Mouse (Mus musculus): ENCODE data around the gene Trmt112.

The Trmt112 gene

DNA sequence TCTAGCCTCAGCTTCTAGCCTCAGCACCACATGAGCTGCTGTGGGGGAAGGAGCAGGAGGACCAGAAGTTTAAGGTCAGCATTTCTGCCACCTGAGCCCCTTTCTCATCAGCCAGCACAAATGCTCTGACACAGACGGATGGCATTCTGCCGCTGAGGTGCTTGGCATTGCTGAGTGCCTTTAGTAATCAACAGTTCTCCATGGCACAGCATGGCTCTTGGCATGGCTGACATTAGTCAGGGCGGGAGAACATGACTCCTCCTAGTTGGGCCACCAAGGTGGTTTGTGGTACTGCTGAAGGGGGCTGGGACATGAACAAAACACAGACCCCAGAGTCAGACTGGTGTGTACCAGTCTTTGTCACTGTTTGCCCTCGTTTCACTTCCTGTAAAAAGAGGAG lies 38.7 kb downstream of the Trmt112 start:
- no peak for DNase-seq (ENCODE audit: low spot score in 2 of 2)

DNA sequence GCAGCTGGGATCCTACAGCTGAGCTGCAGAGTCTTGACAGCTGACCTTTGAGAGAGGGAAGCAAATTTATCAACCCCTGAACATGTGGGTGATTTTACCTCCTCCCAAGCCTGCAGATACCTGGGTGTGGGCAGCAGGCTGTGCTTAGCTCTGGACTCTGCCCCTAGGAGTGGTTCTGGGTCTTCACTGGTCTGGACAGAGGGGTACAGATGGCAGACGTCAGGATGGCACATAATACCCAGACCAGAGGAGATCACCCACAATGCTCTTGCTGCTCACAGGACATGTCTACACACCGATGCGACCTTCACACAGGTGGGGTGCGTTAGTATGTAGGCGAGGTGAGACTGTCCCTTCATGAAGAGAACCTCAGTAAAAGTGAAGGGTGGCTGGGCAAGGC lies 40.0 kb downstream of the Trmt112 start:
- DNase-seq (ENCODE audit: low spot score in 2 of 2): no peak

DNA sequence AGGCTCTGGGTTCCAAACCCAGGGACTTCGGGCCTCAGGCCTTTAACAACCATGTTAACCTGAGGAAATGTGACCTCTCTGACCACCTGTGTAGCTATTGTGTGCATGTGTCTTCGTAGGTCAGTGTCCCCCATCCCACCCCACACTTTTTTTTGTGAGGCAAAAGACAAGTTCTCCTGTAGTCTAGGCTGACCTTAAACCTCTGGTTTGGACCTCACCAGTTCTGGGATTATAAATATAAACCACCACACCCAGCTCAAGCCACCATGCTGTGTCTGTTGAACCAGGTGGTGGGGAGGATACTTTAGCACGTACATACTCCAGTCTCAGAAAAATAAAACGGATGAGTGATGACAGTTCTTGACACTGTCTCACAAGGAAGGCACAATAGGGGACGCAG lies 40.5 kb downstream of the Trmt112 start:
- DNase-seq (ENCODE audit: low spot score in 2 of 2): no peak

DNA sequence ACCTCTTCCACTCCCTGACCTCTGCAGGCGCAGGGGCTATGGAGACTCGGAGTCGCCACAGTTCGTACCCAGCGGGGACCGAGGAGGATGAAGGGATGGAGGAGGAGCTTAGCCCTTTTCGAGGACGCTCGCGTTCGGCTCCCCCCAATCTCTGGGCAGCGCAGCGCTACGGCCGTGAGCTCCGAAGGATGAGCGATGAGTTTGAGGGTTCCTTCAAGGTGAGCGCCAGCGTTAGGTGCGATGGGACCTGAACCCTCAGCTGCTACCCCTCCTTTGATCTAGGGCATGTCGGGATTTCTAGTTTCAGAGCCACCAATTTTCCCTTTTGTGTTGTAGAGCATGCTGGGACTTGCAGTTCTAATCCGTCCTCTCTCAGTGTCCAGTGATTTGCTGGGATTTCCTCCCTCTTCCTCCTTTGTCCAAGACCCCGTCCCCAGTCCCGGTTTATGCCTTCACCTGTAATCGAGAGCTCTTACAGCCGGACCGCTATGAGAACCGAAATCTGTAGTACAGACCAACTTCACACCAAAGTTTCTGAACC lies 41.2 kb downstream of the Trmt112 start:
- DNase-seq (ENCODE audit: low spot score in 2 of 2): peak; percentile 64 to 72

DNA sequence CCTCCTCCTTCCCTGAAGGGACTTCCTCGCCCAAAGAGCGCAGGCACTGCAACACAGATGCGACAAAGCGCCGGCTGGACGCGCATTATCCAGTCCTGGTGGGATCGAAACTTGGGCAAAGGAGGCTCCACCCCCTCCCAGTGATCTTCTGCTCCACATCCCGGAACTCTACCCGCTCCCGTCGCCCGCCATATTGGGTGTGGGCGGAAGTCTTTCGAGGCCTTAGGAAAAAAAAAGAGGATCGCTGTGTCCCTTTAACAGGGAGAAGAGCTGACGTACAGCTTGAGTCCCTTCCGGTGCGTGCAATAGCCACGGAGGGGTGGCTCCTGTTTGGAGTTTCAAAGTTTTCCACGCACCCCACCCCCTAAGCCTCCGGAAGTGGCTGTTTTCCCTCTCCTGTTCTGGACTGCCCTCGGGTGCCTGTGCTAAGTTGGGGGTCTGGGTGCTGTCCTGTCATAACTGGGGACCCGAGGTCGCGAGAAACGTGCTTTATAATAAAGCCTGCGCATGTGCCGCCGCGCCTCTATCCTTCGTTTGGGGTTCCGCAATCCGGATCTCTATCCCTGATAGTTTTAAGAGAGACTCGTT lies 42.0 kb downstream of the Trmt112 start:
- DNase-seq (ENCODE audit: low spot score in 2 of 2): peak; percentile 93 to 96

DNA sequence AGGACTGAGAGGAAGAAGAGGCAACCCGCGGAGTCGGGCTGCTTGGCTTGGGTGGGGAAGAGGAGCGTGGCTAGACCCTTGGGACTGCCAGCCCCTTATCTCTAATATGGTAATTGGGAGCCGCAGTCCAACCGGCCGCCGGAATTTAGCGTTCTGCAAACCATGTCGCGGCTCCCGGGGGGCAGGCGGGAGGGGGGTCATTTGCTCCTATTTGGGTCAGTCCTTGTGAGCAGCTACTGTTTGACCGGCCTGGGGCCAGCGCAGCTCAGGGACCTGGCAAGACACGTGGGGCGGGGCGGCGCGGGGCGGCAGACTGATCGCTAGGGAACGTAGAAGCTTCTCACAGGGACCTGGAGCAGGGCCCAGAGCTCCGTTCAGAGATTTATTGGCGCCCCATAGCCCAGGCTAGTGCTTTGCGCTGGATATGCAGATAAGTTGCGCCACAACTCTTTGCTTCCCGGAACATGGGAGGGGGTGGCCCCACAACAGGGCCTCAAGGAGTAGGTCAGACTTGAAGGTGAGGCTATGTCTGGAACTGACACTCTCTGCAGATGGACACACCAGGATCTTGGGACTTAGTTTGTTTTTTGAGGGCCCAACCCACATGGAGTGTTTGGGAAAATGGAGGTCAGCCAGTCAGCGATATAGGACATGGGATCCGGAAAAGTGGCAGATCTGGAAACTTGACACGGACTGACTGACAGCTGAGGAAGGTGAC lies 42.7 kb downstream of the Trmt112 start:
- peak; percentile 60 to 73 for DNase-seq (ENCODE audit: low spot score in 2 of 2)

DNA sequence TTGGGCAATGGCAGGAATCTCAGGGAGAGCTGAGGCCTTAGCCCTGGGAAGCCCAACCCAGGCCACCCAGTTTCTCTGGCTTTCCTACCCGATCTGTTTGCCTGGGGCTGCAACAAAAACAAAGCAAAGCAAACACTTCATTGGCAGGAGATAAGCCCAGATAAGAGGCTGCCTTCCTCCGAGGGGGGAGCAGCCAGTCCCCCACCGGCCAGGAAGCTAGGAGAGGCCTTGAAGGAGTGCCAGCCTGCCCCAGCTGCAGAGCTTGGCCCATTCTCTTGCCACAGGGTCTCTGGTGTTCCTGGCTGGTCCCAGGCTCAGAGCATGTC lies 43.2 kb downstream of the Trmt112 start:
- DNase-seq (ENCODE audit: low spot score in 2 of 2): no peak

DNA sequence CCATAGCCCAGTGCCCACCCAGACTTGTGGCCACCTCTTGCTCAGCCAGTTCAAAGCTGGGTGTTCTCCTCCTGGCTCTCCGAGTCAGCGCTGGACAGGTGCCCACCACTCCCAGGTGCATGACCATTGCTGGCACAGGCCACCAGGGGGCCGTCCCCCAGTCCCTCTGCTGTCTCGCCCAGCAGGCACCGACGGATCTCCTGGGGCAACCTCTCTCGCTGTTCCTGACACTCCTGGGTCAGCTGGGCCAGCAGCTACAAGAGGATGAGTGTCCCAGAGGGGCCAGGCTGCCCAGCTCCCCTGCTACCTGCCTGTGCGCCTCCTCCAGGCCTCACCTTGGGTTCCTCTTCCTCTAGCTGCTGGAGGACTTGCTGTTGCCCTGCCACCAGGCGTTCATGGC lies 44.5 kb downstream of the Trmt112 start:
- DNase-seq (ENCODE audit: low spot score in 2 of 2): no peak

DNA sequence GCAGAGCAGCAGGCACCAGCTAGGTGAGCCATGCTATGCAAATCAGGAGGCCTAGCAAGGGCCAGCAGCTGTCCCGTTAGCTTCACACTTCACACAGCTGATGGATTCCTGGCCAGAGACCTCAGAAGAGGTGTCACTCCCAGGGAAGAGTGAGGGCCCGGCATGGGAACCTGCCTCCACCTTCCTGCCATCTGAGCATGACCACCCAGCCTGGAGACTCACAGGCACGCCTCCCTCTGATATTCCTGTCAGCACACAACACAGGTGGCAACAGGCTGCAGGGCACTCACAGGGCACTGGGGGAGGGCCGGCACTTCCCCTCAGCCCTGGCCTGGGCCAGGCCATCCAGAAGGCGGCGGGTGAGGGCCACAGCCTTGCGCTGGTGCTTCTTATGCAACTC lies 45.9 kb downstream of the Trmt112 start:
- no peak for DNase-seq (ENCODE audit: low spot score in 2 of 2)

DNA sequence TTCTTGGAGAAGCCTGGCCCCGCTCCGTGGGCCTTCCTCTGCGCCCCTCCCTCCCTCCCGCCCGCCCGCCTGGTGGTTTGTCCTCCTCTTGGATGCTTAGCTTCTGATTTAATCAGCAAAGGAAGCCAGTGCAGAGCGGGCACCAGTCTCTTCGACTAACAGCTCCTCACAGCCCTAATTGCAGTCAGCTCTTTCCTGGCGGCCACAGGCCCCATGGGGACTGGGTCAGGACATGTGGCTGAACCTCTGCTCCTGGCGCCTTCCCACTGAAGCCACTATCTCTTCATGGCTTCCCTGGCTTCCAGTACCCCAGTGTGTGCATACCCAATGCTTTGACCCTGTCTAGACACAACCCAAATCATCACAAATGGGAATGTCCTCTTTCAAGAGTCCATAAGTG lies 47.0 kb downstream of the Trmt112 start:
- DNase-seq (ENCODE audit: low spot score in 2 of 2): no peak

All from right cerebral cortex, adult 2 months (tissue).